Mouse (Mus musculus) MEL (cell line): ENCODE measurements at regions not wholly inside any gene's neighbourhood (a gene's known extent, or its start where the extent isn't known, plus 50 kb on each side); places are given as distances from the start of the nearest gene placed in this dataset.

Source experiments
- DNase-seq: peaks from one replicate; pipeline ENCODE4 v3.0.0; 2011; ENCODE audit warnings: low read depth, low spot score
- H3K27ac ChIP-seq: 2 replicates; pipeline ENCODE4 v1.5.1; 2012; ENCODE audit warnings: low read depth, mild to moderate bottlenecking, control low read depth, low read length, moderate library complexity; ENCODE audit not compliant: control insufficient read depth
- H3K27me3 ChIP-seq, 2 experiments: fragments of 150-350 bp in 1 of 2; sonication (generic) in 1 of 2; 2 replicates each; pipeline ENCODE4 v1.6.1; 2012; ENCODE audit warnings: low read length in 2 of 2, mild to moderate bottlenecking in 2 of 2, improper control_type of control experiment in 1 of 2, moderate library complexity in 1 of 2; ENCODE audit not compliant: insufficient read depth in 2 of 2, control insufficient read depth in 1 of 2
- H3K36me3 ChIP-seq, 2 experiments: 2 replicates each; pipeline ENCODE4 v1.6.1; 2012 to 2014; ENCODE audit warnings: low read length in 2 of 2, improper control_type of control experiment in 1 of 2, inconsistent platforms in 1 of 2, mild to moderate bottlenecking in 1 of 2; ENCODE audit not compliant: insufficient read depth in 2 of 2, control insufficient read depth in 1 of 2
- H3K4me1 ChIP-seq, 2 experiments: fragments of 150-350 bp in 1 of 2; sonication (generic) in 1 of 2; 2 replicates each; pipeline ENCODE4 v1.6.1; 2012; ENCODE audit warnings: low read length in 2 of 2, improper control_type of control experiment in 1 of 2, mild to moderate bottlenecking in 1 of 2; ENCODE audit not compliant: insufficient read depth in 2 of 2, control insufficient read depth in 1 of 2
- H3K4me3 ChIP-seq, 2 experiments: fragments of 150-350 bp in 1 of 2; sonication (generic) in 1 of 2; 2 replicates each; pipeline ENCODE4 v1.5.1; 2012; ENCODE audit warnings: low read depth in 2 of 2, low read length in 2 of 2, mild to moderate bottlenecking in 2 of 2, moderate library complexity in 2 of 2, control low read depth in 1 of 2, improper control_type of control experiment in 1 of 2; ENCODE audit not compliant: control insufficient read depth in 1 of 2, insufficient read depth in 1 of 2
- H3K79me2 ChIP-seq: 2 replicates; pipeline ENCODE4 v1.6.1; 2012; ENCODE audit warnings: mild to moderate bottlenecking, low read length, moderate library complexity; ENCODE audit not compliant: control insufficient read depth, poor library complexity, insufficient read depth
- H3K9ac ChIP-seq: 2 replicates; pipeline ENCODE4 v1.6.1; 2012; ENCODE audit warnings: low read depth, mild to moderate bottlenecking, control low read depth, low read length, moderate library complexity; ENCODE audit not compliant: control insufficient read depth, poor library complexity, severe bottlenecking
- H3K9me3 ChIP-seq: fragments of 150-350 bp; sonication (generic); replicated peaks from 2 replicates; pipeline ENCODE4 v1.6.1; 2012; ENCODE audit warnings: mild to moderate bottlenecking, low read length, improper control_type of control experiment, moderate library complexity; ENCODE audit not compliant: insufficient read depth
- CHD2 ChIP-seq: IDR thresholded peaks from 2 replicates; pipeline ENCODE4 v1.6.1; 2011; ENCODE audit warnings: low read length, improper control_type of control experiment
- CTCF ChIP-seq, 3 experiments: IDR thresholded peaks in 2 of 3; conservative IDR thresholded peaks in 1 of 3; 2 replicates each; pipeline ENCODE4 v1.5.1; 2011 to 2012; ENCODE audit warnings: low read length in 3 of 3, low read depth in 2 of 3, mild to moderate bottlenecking in 2 of 3, improper control_type of control experiment in 1 of 3, inconsistent platforms in 1 of 3, mixed read lengths in 1 of 3, moderate library complexity in 1 of 3; ENCODE audit not compliant: control insufficient read depth in 1 of 3, insufficient read depth in 1 of 3, poor library complexity in 1 of 3, severe bottlenecking in 1 of 3
- E2F4 ChIP-seq: IDR thresholded peaks from 2 replicates; pipeline ENCODE4 v1.6.1; 2011; ENCODE audit warnings: low read depth, low read length, improper control_type of control experiment, borderline replicate concordance
- EP300 ChIP-seq, 2 experiments: IDR thresholded peaks; 2 replicates each; pipeline ENCODE4 v1.6.1; 2011; ENCODE audit warnings: improper control_type of control experiment in 2 of 2, low read length in 2 of 2, low read depth in 1 of 2, mild to moderate bottlenecking in 1 of 2
- GABPA ChIP-seq: IDR thresholded peaks from 2 replicates; pipeline ENCODE4 v1.6.1; 2012; ENCODE audit warnings: low read depth, mild to moderate bottlenecking, inconsistent platforms, low read length, improper control_type of control experiment, moderate library complexity
- GATA1 ChIP-seq: IDR thresholded peaks from 2 replicates; pipeline ENCODE4 v1.6.1; 2011; ENCODE audit warnings: low read depth, low read length, improper control_type of control experiment
- HCFC1 ChIP-seq: IDR thresholded peaks from 2 replicates; pipeline ENCODE4 v1.6.1; 2012; ENCODE audit warnings: low read depth, mild to moderate bottlenecking, inconsistent platforms, low read length, improper control_type of control experiment, moderate library complexity
- MAFK ChIP-seq: IDR thresholded peaks from 2 replicates; pipeline ENCODE4 v1.6.1; 2011; ENCODE audit warnings: low read depth, mild to moderate bottlenecking, low read length, improper control_type of control experiment, borderline replicate concordance
- MAX ChIP-seq: IDR thresholded peaks from 2 replicates; pipeline ENCODE4 v1.6.1; 2011; ENCODE audit warnings: low read length, improper control_type of control experiment
- MAZ ChIP-seq: IDR thresholded peaks from 2 replicates; pipeline ENCODE4 v1.6.1; 2012; ENCODE audit warnings: low read depth, mild to moderate bottlenecking, inconsistent platforms, low read length, improper control_type of control experiment
- MEF2A ChIP-seq: IDR thresholded peaks from 2 replicates; pipeline ENCODE4 v1.6.1; 2014; ENCODE audit warnings: low read depth, mild to moderate bottlenecking, inconsistent platforms, low read length, improper control_type of control experiment; ENCODE audit not compliant: poor library complexity, insufficient replicate concordance, severe bottlenecking; ENCODE audit errors: extremely low read depth
- MYB ChIP-seq: IDR thresholded peaks from 2 replicates; pipeline ENCODE4 v1.6.1; 2011; ENCODE audit warnings: mild to moderate bottlenecking, low read depth, low read length, improper control_type of control experiment
- MYC ChIP-seq: IDR thresholded peaks from 2 replicates; pipeline ENCODE4 v1.6.1; 2011; ENCODE audit warnings: low read depth, mild to moderate bottlenecking, low read length, improper control_type of control experiment, moderate library complexity
- NELFE ChIP-seq: IDR thresholded peaks from 2 replicates; pipeline ENCODE4 v1.6.1; 2011; ENCODE audit warnings: low read depth, low read length, improper control_type of control experiment
- NRF1 ChIP-seq: IDR thresholded peaks from 2 replicates; pipeline ENCODE4 v1.6.1; 2014; ENCODE audit warnings: low read depth, mild to moderate bottlenecking, inconsistent platforms, low read length, improper control_type of control experiment, moderate library complexity; ENCODE audit not compliant: poor library complexity, insufficient read depth, severe bottlenecking
- POLR2AphosphoS2 ChIP-seq: IDR thresholded peaks from 2 replicates; pipeline ENCODE4 v1.6.1; 2011; ENCODE audit warnings: low read length, improper control_type of control experiment
- POLR2AphosphoS5 ChIP-seq: IDR thresholded peaks from 2 replicates; pipeline ENCODE4 v1.6.1; 2012; ENCODE audit warnings: low read depth, borderline replicate concordance, mild to moderate bottlenecking, inconsistent platforms, low read length, moderate library complexity, mixed read lengths
- RCOR1 ChIP-seq: IDR thresholded peaks from 2 replicates; pipeline ENCODE4 v1.6.1; 2012; ENCODE audit warnings: low read depth, mild to moderate bottlenecking, inconsistent platforms, low read length, improper control_type of control experiment
- SMC3 ChIP-seq: IDR thresholded peaks from 2 replicates; pipeline ENCODE4 v1.6.1; 2011; ENCODE audit warnings: low read depth, low read length, improper control_type of control experiment
- TAL1 ChIP-seq: IDR thresholded peaks from 2 replicates; pipeline ENCODE4 v1.6.1; 2012; ENCODE audit warnings: mild to moderate bottlenecking, inconsistent platforms, low read length, moderate library complexity, mixed read lengths
- TBP ChIP-seq: IDR thresholded peaks from 2 replicates; pipeline ENCODE4 v1.8.0; 2011; ENCODE audit warnings: low read depth, low read length, improper control_type of control experiment
- TCF12 ChIP-seq: IDR thresholded peaks from 2 replicates; pipeline ENCODE4 v1.6.1; 2014; ENCODE audit warnings: low read depth, mild to moderate bottlenecking, inconsistent platforms, low read length, improper control_type of control experiment, moderate library complexity
- USF2 ChIP-seq, 2 experiments: IDR thresholded peaks; 2 replicates each; pipeline ENCODE4 v1.6.1; 2011 to 2012; ENCODE audit warnings: improper control_type of control experiment in 2 of 2, low read length in 2 of 2, borderline replicate concordance in 1 of 2, inconsistent platforms in 1 of 2, low read depth in 1 of 2, mild to moderate bottlenecking in 1 of 2; ENCODE audit not compliant: insufficient read depth in 1 of 2

GRCm38 (mm10) chr6:31332714-31333113, 65.8 kb upstream of the Mkln1 start:
- Histone ChIP-seq H3K4me1 (no peaks in the 10 kb centered on the region), H3K4me3 (no peak overlapping the region), H3K9ac (no peak overlapping the region), H3K36me3 (no peaks in the 10 kb centered on the region)
- no peak for DNase-seq
- no peak for TF ChIP-seq MYC
- TF ChIP-seq MAX = no peak
- TF ChIP-seq MEF2A = no peak
- TF ChIP-seq HCFC1 = no peak
- TF ChIP-seq RCOR1 = no peak
- TF ChIP-seq NELFE = no peak
- no peak for TF ChIP-seq EP300 (IDR thresholded peaks at IDR 0.05; ENCODE audit: low read depth in 1 of 2, low read length in 2 of 2)
- TF ChIP-seq NRF1 = no peak
- TF ChIP-seq MAZ = no peak
- no peak for TF ChIP-seq TAL1
- no peak for TF ChIP-seq CTCF (IDR thresholded peaks at IDR 0.05 in 2 of 3, conservative IDR thresholded peaks at IDR 0.05 in 1 of 3; ENCODE audit: control insufficient read depth in 1 of 3, insufficient read depth in 1 of 3, low read depth in 2 of 3, low read length in 3 of 3, poor library complexity in 1 of 3, severe bottlenecking in 1 of 3)
- TF ChIP-seq POLR2AphosphoS2 = no peak
- no peak for TF ChIP-seq USF2 (IDR thresholded peaks at IDR 0.05; ENCODE audit: borderline replicate concordance in 1 of 2, insufficient read depth in 1 of 2, low read depth in 1 of 2, low read length in 2 of 2)
- TF ChIP-seq SMC3 = no peak
- no peak for TF ChIP-seq TCF12
- TF ChIP-seq GABPA = no peak
- TF ChIP-seq GATA1 = no peak
- TF ChIP-seq TBP = no peak
- TF ChIP-seq, all 39 proteins: peak for 0
- H3K79me2 ChIP-seq = no peaks in the 10 kb centered on the region
- H3K9me3 ChIP-seq = no peaks in the 10 kb centered on the region
- no peaks in the 10 kb centered on the region for H3K27me3 ChIP-seq
- no peak overlapping the region for H3K27ac ChIP-seq

DNA sequence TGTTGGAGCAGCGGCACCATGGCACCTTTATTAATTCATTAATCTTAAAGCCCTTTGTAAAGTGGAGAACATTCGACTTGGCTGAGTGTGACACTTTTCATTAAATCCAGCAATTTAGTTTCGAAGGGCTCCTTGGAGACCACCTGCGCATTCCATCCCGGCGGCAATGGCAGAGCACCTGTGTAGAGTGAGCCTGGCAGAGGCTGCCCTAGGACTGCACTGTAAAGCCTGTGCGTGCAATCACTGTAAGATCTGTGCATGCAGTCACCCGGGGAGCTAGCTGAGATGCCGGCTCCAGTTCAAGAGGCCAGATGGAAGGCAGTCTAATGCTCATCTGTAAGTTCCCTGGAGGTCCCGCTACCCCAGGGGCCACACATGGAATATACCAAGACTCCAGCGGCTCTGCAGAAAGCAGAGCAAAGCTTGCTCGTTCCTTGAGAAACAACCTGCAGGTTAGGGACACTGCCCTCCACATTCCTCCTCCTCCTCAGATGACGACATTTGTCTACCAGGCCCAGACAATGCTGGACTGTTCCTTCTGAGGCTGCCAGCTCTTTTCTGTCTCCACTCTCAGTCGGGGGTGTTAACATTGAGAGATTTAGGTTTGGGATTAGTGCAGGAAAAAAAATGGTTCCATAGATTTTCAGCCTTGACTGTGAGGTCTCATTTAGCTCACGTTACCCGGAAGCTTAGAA, 65.2 kb upstream of the Mkln1 start:
- Histone ChIP-seq H3K9ac (no peak overlapping the region), H3K4me1 (no peaks in the 10 kb centered on the region)
- no peak for DNase-seq
- TF ChIP-seq MAFK (no peak), POLR2AphosphoS5 (no peak), CHD2 (no peak), MYB (no peak), EP300 (IDR thresholded peaks at IDR 0.05; ENCODE audit: low read depth in 1 of 2, low read length in 2 of 2) (no peak), E2F4 (no peak)
- TF ChIP-seq, all 39 proteins: peak for 0
- no peaks in the 10 kb centered on the region for H3K9me3 ChIP-seq
- H3K27me3 ChIP-seq = no peaks in the 10 kb centered on the region
- no peaks in the 10 kb centered on the region for H3K79me2 ChIP-seq
- H3K27ac ChIP-seq = no peak overlapping the region
- H3K36me3 ChIP-seq = no peaks in the 10 kb centered on the region
- H3K4me3 ChIP-seq = no peak overlapping the region
